Mouse (Mus musculus) E14TG2a.4 (cell line): ENCODE data around the gene Cbln3.

Experiments used
- H3K27me3 ChIP-seq: 2 replicates; pipeline ENCODE4 v1.6.1; 2014; ENCODE audit warnings: low read length, control low read depth; ENCODE audit not compliant: insufficient read depth
- H3K36me3 ChIP-seq: 2 replicates; pipeline ENCODE4 v1.6.1; 2014; ENCODE audit warnings: low read length, control low read depth; ENCODE audit not compliant: insufficient read depth
- H3K4me1 ChIP-seq: replicated peaks from 2 replicates; pipeline ENCODE4 v1.6.1; 2014; ENCODE audit warnings: low read depth, low read length, control low read depth
- H3K4me3 ChIP-seq: replicated peaks from 2 replicates; pipeline ENCODE4 v1.5.1; 2014; ENCODE audit warnings: mild to moderate bottlenecking, low read length
- H3K9me3 ChIP-seq: 2 replicates; pipeline ENCODE4 v1.6.1; 2014; ENCODE audit warnings: low read length, control low read depth
- CTCF ChIP-seq: conservative IDR thresholded peaks from 2 replicates; pipeline ENCODE4 v1.5.1; 2014; ENCODE audit warnings: low read length
- NANOG ChIP-seq: IDR thresholded peaks from 2 replicates; pipeline ENCODE4 v1.6.1; 2014; ENCODE audit warnings: borderline replicate concordance, low read length, mixed read lengths
- POU5F1 ChIP-seq: IDR thresholded peaks from 2 replicates; pipeline ENCODE4 v1.6.1; 2014; ENCODE audit warnings: low read length, borderline replicate concordance

Gene Cbln3

DNA sequence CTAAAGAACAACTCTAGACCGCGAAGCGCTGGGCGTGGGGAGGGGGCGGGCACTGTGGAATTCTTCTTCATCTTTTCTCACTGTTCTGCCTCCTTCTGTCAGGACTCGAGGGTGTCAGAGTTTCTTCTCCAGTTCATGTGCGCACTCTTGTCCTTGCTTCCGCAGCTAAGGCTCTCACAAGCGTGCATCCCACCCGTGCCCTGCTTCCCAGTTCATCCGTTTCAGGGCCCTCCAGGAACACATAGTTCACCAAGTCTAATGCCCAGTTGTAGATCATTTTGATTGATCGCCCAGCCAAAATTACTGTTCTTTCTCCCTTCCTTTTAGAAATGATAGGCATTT, 16.2 kb upstream of the Cbln3 start:
- Histone ChIP-seq H3K4me1 (peaks cover 46% of the 10 kb centered on the region), H3K36me3 (peaks cover 30% of the 10 kb centered on the region), H3K4me3 (peak overlapping the region; percentile 75), H3K9me3 (no peaks in the 10 kb centered on the region), H3K27me3 (peaks cover 28% of the 10 kb centered on the region)
- TF ChIP-seq NANOG: no peak
- no peak for TF ChIP-seq CTCF
- TF ChIP-seq POU5F1: no peak

DNA sequence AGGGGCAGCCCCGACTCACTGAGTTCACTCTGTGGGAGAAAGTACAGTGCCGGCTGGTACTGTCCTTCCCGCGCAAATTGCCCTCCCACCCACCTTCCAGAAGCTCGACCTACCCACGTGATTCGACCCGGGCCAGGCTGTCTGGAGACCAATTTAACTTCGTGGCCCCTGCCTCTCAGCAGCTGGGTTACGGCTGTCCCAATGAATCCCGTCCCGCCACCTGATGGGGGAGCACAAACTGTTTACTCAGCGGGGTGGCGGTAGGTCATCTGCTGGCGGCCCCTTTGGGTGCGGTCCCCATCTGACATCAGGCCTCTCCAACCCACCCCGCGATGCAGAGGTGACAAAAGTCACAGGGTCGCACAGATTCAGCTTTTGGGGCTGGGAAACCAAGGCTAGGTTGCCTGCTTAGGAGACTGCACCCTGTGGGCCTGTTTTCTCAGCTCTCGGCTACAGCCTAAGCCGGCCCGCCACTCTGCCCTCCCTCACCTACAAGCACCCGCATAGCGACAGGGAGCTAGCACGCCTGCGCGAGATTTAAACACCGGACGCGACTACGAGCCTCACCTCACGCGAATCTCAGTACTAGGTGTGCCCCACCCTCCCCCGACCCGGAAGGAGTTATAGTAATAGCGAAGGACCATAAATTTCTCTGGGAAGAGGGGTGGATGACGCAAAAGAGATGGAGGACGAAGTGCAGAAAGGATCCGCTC, 15.7 kb upstream of the Cbln3 start, which contains the start of gene Sdr39u1:
Sdr39u1 (minus strand) TSS at position 593 of the 713 bp plus-strand sequence.
- peaks cover 36% of the 10 kb centered on the region for H3K36me3 ChIP-seq
- H3K27me3 ChIP-seq: peaks cover 28% of the 10 kb centered on the region
- no peak for TF ChIP-seq POU5F1
- TF ChIP-seq NANOG: no peak
- no peak for TF ChIP-seq CTCF
- H3K4me1 ChIP-seq: peaks cover 46% of the 10 kb centered on the region
- H3K9me3 ChIP-seq: no peaks in the 10 kb centered on the region
- H3K4me3 ChIP-seq: peak within 1 kb of the TSS; percentile 75

DNA sequence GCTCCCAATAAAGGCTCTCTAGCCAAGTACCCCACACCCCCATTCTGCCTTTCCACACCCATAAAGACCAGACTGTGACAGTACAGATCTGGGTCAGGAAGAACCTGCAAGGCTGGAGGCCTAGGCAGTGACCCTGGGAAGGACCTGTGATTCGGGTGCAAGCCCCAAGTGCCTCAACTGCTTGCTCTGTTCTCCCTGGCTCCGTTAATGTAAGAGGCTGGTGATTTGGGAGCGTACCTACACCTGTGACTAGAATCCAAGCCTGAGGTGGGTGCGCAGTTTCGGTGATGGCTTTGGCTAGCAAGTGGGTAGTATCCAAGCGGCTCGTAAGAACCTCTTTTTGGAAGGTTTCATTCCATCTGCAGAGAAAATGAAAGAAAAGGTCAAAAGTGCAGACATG, 14.8 kb upstream of the Cbln3 start:
- TF ChIP-seq NANOG (no peak), POU5F1 (no peak), CTCF (no peak)
- Histone ChIP-seq H3K27me3 (peaks cover 28% of the 10 kb centered on the region), H3K4me3 (peak overlapping the region; percentile 75), H3K4me1 (peaks cover 46% of the 10 kb centered on the region), H3K36me3 (peaks cover 45% of the 10 kb centered on the region), H3K9me3 (no peaks in the 10 kb centered on the region)

DNA sequence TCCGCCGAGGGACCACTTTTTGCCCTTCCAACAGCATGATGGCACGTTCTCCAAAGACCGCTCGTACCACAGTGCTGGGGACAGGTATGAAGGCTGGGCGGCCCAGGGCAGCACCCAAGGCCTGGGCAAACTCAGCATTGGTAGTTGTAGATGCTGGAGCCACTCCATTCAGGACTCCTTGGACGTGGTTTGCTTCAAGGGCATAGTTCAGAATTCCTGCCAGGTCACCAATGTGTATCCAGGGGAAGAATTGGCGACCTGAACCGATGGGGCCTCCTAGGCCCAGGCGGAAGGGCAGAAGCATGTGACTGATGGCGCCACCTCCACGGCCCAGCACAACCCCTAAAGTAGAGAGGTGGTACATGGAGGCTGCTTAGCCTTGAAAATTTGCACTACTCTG, 13.5 kb upstream of the Cbln3 start:
- H3K4me3 ChIP-seq: no peak overlapping the region; the same call in 1 of the 2 replicates
- H3K4me1 ChIP-seq: peaks cover 40% of the 10 kb centered on the region
- H3K36me3 ChIP-seq: peaks cover 54% of the 10 kb centered on the region
- no peaks in the 10 kb centered on the region for H3K9me3 ChIP-seq
- peaks cover 28% of the 10 kb centered on the region for H3K27me3 ChIP-seq
- TF ChIP-seq NANOG: no peak
- no peak for TF ChIP-seq CTCF
- no peak for TF ChIP-seq POU5F1

DNA sequence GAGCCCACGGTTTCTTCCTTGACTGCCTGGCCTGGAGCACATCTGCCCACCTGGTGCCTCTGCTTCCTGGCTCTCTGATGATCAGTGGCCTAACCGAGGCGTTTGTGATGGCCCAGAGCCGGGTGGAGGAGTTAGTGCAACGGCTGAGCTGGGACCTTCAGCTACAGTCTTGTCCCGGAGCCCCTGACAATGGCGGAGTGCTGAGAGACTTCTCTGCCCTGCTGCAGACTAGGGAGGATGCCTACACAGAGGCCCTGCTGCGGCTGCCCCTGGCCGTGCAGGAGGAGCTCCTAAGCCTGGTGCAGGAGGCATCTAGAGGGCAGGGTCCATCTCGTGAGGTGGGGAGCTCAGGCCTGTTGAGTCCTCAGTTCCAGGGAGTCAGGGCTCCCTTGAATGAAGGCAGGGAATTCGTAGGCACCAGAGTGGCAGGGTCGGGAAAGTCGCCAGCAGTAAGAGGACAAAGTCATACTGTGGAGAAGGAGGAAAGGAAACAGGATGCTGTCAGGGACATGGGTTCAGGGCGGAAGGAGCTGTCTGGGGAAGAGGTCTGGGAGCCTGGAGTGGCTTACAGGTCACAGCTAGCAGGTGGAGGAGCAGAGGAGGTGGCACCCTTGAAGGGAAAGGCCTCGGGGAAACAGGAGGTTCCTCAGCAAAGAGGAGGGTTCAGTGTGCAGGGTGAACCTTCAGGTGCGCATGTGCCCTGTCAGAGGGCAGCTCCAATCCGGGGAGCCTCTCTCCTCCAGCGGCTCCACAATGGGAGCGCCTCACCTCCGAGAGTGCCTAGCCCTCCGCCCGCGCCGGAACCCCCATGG, 2.6 kb upstream of the Cbln3 start:
- Histone ChIP-seq H3K9me3 (no peaks in the 10 kb centered on the region), H3K36me3 (peaks cover 57% of the 10 kb centered on the region), H3K27me3 (peaks cover 22% of the 10 kb centered on the region), H3K4me3 (peak overlapping the region; percentile 84), H3K4me1 (peaks cover 61% of the 10 kb centered on the region)
- TF ChIP-seq NANOG: no peak
- no peak for TF ChIP-seq CTCF
- no peak for TF ChIP-seq POU5F1

DNA sequence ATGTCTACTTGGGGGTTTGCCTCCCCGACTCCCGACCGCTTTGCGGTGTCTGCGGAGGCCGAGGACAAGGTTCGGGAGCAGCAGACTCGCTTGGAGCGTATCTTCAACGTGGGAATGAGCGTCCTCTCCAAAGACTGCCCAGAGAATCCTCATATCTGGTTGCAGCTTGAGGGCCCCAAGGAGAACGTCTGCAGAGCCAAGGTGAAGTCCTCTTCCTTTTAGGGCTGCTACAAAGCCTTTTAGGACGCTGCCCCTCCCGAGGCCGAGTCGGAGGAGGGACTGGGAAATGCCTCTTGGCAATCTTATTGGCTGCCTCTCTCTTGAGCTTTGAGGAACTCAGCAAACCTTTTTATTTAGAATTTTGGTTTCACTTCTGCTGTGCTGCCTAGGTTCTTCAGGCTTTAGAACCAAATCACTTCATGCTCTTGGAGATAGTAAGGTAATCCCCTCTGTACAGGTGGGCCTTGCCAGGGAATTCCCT, 1.6 kb upstream of the Cbln3 start:
- Histone ChIP-seq H3K9me3 (no peaks in the 10 kb centered on the region), H3K4me1 (peaks cover 64% of the 10 kb centered on the region), H3K36me3 (peaks cover 47% of the 10 kb centered on the region)

DNA sequence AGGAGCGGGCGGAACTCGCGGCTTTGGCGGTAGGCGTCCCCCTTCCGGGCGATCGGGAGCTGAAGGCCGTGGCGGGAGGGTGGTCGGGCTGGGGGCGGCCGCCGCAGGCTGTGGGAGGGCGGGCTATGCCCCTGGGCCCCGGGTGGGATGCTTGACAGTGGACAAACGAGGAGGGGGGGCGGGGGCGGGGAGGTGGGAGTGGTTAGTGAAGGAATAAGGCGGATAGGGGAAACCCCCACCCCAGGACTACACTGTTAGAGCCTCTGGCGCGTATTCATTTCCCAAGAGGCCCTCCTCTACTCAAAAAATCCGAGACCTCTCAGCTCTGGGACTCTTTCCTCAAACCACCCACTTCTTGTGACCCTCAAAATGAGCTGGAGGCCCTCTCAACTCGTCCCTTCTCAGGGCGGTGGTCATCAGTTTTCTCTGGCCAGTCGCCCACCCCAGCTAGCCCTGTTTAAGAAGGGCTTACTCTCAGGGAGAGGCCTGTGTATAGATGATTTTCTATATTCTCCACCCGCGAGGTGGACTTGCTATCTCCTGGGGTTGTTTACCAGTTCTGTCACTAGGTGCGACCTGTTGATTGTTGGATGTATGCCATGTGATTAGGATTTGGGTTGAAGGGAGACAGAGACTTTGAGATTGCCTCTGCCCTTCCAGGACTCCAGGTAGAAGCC, 1.1 kb upstream of the Cbln3 start:
- peak overlapping the region; percentile 84 for H3K4me3 ChIP-seq

More for the DNA sequence above, 1.6 kb upstream of the Cbln3 start:
- H3K27me3 ChIP-seq: peaks cover 22% of the 10 kb centered on the region
- peak overlapping the region; percentile 84 for H3K4me3 ChIP-seq
- TF ChIP-seq POU5F1: no peak

DNA sequence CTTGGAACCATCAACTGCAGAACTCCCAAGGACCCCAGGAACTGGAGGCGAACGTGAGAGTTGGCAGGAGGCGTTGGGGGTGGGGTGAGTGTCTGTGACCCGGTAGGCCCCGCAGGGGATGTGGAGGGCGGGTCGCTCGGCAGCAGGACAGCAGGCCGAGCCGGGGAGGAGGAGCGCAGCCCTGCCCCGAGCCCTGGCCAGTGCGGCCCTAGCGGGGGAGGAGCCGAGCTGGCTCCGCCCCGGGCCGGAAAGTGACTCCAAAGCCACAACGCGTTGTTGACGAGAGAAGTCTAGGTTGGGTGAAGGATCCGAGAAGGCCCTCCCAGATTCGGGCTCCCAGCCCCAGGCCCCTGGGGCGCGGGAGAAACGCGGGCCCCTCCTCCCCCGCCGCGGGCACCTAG, 521 bp upstream of the Cbln3 start, which contains the start of gene Khnyn:
Khnyn (plus strand) TSS at position 235 of the 401 bp plus-strand sequence.
- TF ChIP-seq NANOG (no peak), CTCF (no peak), POU5F1 (no peak)
- Histone ChIP-seq H3K4me3 (peak within 1 kb of the TSS; percentile 84), H3K36me3 (peaks cover 37% of the 10 kb centered on the region), H3K4me1 (peaks cover 69% of the 10 kb centered on the region), H3K27me3 (peaks cover 22% of the 10 kb centered on the region), H3K9me3 (no peaks in the 10 kb centered on the region)

More for the DNA sequence above, 1.1 kb upstream of the Cbln3 start:
- TF ChIP-seq NANOG (no peak), CTCF (no peak), POU5F1 (no peak)
- Histone ChIP-seq H3K36me3 (peaks cover 42% of the 10 kb centered on the region), H3K27me3 (peaks cover 22% of the 10 kb centered on the region), H3K9me3 (no peaks in the 10 kb centered on the region), H3K4me1 (peaks cover 66% of the 10 kb centered on the region)
